Mouse (Mus musculus): ENCODE measurements around the gene Ppp1r2. TPM values are rescaled to one million over a fixed set of nuclear protein-coding genes. Genes with fewer than 3 reads are reported as not detected.
A peak's percentile ranks its signal among the peaks of the same experiment; 100 is the strongest.

Gene Ppp1r2
- polyA plus RNA-seq, 1 experiment from 2014 or later: 90.5 TPM

- Histone ChIP-seq H3K9me3 (no peaks in the 10 kb centered on the region; the same call in 1 of the 2 replicates), H3K9ac (no peak overlapping the region), H3K4me3 (replicated peaks) (no peak overlapping the region), H3K4me2 (no peak overlapping the region), H3K4me1 (peaks cover 12% of the 10 kb centered on the region), H3K27me3 (replicated peaks) (no peaks in the 10 kb centered on the region), H3K27ac (no peak overlapping the region), H3K36me3 (no peaks in the 10 kb centered on the region)
- WGBS: 48% methylated on average over 5 of the region's 5 CpGs
- no peak for ATAC-seq (ENCODE audit: insufficient read depth, low FRiP score, low read depth)
Observed at GRCm38 (mm10) chr16:31232491-31233166, 42.4 kb downstream of the Ppp1r2 start.

GRCm38 (mm10) chr16:31231591-31231990, 43.5 kb downstream of the Ppp1r2 start:
- H3K9ac ChIP-seq: no peak overlapping the region
- H3K4me3 ChIP-seq (replicated peaks): no peak overlapping the region
- no peaks in the 10 kb centered on the region for H3K27me3 ChIP-seq (replicated peaks)
- no peaks in the 10 kb centered on the region; the same call in 1 of the 2 replicates for H3K9me3 ChIP-seq
- no peaks in the 10 kb centered on the region for H3K36me3 ChIP-seq
- 58% methylated on average over 5 of the region's 5 CpGs for WGBS
- no peak overlapping the region for H3K4me2 ChIP-seq
- H3K27ac ChIP-seq: no peak overlapping the region
- no peak for ATAC-seq (ENCODE audit: insufficient read depth, low FRiP score, low read depth)
- peaks cover 12% of the 10 kb centered on the region for H3K4me1 ChIP-seq

DNA sequence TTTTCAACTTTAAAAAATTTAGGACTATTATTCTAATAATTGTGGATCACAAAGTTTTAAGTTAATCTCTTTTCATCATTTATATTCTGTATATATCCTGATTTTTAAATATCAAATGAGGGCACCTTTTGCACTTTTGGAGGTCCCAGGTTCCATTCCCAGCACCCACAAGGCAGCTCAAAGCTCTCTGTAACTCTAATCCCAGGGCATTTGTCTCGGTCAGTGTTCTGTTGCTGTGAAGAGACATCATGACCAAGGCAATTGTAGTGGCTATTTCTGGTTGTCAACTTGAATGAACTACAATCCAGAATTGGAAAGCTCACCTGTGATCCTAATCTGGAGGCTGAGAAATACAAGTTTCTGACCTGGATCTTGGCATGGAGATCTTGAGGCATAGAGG, 47.3 kb downstream of the Ppp1r2 start:
- Histone ChIP-seq H3K4me2 (no peak overlapping the region), H3K4me1 (no peaks in the 10 kb centered on the region), H3K27me3 (replicated peaks) (no peaks in the 10 kb centered on the region), H3K36me3 (no peaks in the 10 kb centered on the region), H3K9ac (no peak overlapping the region), H3K9me3 (no peaks in the 10 kb centered on the region; the same call in 1 of the 2 replicates), H3K27ac (no peak overlapping the region), H3K4me3 (replicated peaks) (no peak overlapping the region)
- no peak for ATAC-seq (ENCODE audit: insufficient read depth, low FRiP score, low read depth)
- WGBS: 81% methylated on average over 1 of the region's 1 CpGs

DNA sequence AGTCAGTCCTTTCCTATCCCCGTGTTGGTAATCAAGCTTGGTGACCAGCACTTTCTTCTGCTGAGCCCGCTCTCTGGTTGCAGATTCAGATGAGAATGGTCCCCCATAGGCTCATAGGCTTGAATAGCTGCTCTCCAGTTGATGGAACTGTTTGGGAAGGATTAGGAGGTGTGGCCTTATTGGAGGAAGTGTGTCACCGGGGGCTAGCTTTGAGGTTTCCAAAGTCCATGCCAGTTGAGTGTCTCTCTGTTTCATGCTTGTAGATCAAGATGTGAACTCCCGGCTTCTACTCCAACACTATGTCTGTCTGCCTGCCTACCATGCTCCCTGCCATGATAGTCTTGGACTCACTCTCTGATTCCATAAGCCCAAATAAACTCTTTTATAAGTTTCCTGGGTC, 59.8 kb downstream of the Ppp1r2 start:
- Histone ChIP-seq H3K36me3 (no peaks in the 10 kb centered on the region), H3K27me3 (replicated peaks) (no peaks in the 10 kb centered on the region), H3K4me1 (no peaks in the 10 kb centered on the region), H3K27ac (no peak overlapping the region), H3K4me3 (replicated peaks) (no peak overlapping the region), H3K9me3 (no peaks in the 10 kb centered on the region), H3K9ac (no peak overlapping the region), H3K4me2 (no peak overlapping the region)
- no peak for ATAC-seq (ENCODE audit: insufficient read depth, low FRiP score, low read depth)
- WGBS: 92% methylated on average over 4 of the region's 4 CpGs

DNA sequence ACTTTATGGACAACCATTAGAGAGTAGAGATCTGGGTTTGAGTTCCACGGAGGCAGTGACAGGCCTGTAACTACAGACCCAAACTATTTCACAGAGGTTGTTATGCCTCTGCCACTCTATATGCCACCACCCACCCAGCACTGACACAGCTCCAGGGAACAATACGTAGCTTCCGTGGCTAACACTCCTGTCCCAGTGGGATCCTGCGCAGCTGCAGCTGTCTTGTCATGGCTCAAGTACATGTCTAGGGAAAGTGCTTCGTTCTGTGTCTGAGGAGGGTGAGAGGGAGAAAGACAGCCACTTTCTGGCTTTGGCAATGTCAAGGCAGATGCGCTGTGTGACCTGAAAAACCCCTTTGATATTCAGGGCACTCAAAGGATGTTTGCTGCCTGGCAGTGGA, 61.6 kb downstream of the Ppp1r2 start:
- H3K27ac ChIP-seq: no peak overlapping the region
- no peaks in the 10 kb centered on the region for H3K4me1 ChIP-seq
- WGBS: 85% methylated on average over 6 of the region's 6 CpGs
- ATAC-seq (ENCODE audit: insufficient read depth, low FRiP score, low read depth): no peak
- no peak overlapping the region for H3K4me3 ChIP-seq (replicated peaks)
- H3K36me3 ChIP-seq: no peaks in the 10 kb centered on the region
- no peak overlapping the region for H3K4me2 ChIP-seq
- H3K9me3 ChIP-seq: no peaks in the 10 kb centered on the region
- no peaks in the 10 kb centered on the region for H3K27me3 ChIP-seq (replicated peaks)
- H3K9ac ChIP-seq: no peak overlapping the region

DNA sequence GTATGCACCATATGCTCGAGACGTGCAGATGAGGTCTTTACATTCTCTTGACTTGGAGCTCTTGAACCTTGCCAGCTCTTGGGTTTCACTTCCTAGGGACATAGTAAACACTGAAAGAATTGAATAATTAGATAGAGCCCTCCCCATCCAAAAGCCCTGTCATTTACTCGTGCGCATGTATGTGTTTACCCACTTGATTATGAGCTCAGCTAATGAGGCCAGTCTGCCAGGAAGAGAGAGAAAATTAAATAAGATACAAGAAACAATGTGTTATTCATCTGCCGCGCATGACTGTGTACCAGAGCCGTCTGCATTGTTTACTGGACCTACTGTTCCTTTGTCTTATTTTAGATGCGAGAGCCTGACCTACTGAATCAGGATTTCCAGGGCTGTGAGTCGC, 63.6 kb downstream of the Ppp1r2 start:
- Histone ChIP-seq H3K9ac (no peak overlapping the region), H3K27me3 (replicated peaks) (no peaks in the 10 kb centered on the region), H3K9me3 (no peaks in the 10 kb centered on the region), H3K4me1 (no peaks in the 10 kb centered on the region), H3K27ac (no peak overlapping the region), H3K4me3 (replicated peaks) (no peak overlapping the region), H3K4me2 (no peak overlapping the region), H3K36me3 (no peaks in the 10 kb centered on the region)
- ATAC-seq (ENCODE audit: insufficient read depth, low FRiP score, low read depth): no peak
- 51% methylated on average over 9 of the region's 9 CpGs for whole genome bisulfite sequencing

- H3K9ac ChIP-seq: no peak overlapping the region
- H3K27me3 ChIP-seq (replicated peaks): no peaks in the 10 kb centered on the region
- no peak overlapping the region for H3K4me3 ChIP-seq (replicated peaks)
- no peaks in the 10 kb centered on the region for H3K9me3 ChIP-seq
- no peak for ATAC-seq (ENCODE audit: insufficient read depth, low FRiP score, low read depth)
- H3K36me3 ChIP-seq: no peaks in the 10 kb centered on the region
- no peaks in the 10 kb centered on the region for H3K4me1 ChIP-seq
- 62% methylated on average over 4 of the region's 4 CpGs for WGBS
- H3K4me2 ChIP-seq: no peak overlapping the region
- no peak overlapping the region for H3K27ac ChIP-seq
Observed at GRCm38 (mm10) chr16:31210453-31210852, 64.6 kb downstream of the Ppp1r2 start.

GRCm38 (mm10) chr16:31209911-31210310, 65.2 kb downstream of the Ppp1r2 start:
- H3K9ac ChIP-seq: no peak overlapping the region
- no peak overlapping the region for H3K4me3 ChIP-seq (replicated peaks)
- H3K4me2 ChIP-seq: no peak overlapping the region
- no peaks in the 10 kb centered on the region for H3K9me3 ChIP-seq
- no peaks in the 10 kb centered on the region for H3K36me3 ChIP-seq
- H3K4me1 ChIP-seq: no peaks in the 10 kb centered on the region
- ATAC-seq (ENCODE audit: insufficient read depth, low FRiP score, low read depth): no peak
- H3K27ac ChIP-seq: no peak overlapping the region
- WGBS: 62% methylated on average over 5 of the region's 5 CpGs
- no peaks in the 10 kb centered on the region for H3K27me3 ChIP-seq (replicated peaks)

DNA sequence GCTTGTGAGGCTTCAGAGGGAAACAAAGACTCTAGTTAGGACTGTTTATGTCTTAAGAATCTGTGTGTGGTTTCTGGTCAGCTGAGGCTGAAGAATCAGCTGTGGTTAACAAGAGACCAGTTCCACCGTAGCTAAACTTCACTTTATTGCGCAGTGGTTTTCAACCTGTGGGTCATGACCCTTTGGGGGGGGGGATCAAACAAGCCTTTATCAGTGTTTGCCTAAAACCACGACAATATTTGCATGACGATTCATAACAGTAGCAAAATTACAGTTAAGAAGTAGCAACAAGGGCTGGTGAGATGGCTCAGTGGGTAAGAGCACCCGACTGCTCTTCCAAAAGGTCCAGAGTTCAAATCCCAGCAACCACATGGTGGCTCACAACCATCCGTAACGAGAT, 69.4 kb downstream of the Ppp1r2 start:
- H3K4me3 ChIP-seq (replicated peaks): no peak overlapping the region
- no peak overlapping the region for H3K9ac ChIP-seq
- H3K27me3 ChIP-seq (replicated peaks): no peaks in the 10 kb centered on the region
- no peaks in the 10 kb centered on the region for H3K9me3 ChIP-seq
- H3K4me2 ChIP-seq: no peak overlapping the region
- no peak for ATAC-seq (ENCODE audit: insufficient read depth, low FRiP score, low read depth)
- 70% methylated on average over 7 of the region's 7 CpGs for WGBS
- no peak overlapping the region for H3K27ac ChIP-seq
- no peaks in the 10 kb centered on the region for H3K36me3 ChIP-seq
- H3K4me1 ChIP-seq: no peaks in the 10 kb centered on the region

DNA sequence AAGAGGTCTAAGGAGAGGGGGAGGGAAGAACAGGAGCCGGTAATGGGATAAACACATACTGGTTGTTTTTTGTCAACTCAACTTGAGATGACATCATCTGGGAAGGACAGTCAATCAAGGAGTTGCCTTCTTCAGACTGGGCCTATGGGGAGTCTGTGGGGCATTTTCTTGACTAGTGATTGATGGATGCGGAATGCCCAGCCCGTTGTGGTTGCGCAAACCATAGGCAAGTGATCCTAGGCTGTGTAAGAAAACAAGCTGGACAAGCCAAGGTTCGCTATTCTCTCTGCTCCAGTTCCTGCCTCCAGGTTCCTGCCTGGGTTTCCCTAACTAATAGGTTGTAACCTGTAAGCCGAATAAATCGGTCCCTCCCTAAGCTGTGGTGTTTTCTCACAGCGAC, 69.9 kb downstream of the Ppp1r2 start:
- Histone ChIP-seq H3K4me3 (replicated peaks) (no peak overlapping the region), H3K4me2 (no peak overlapping the region), H3K9me3 (no peaks in the 10 kb centered on the region), H3K36me3 (no peaks in the 10 kb centered on the region), H3K27ac (no peak overlapping the region), H3K4me1 (no peaks in the 10 kb centered on the region), H3K27me3 (replicated peaks) (no peaks in the 10 kb centered on the region), H3K9ac (no peak overlapping the region)
- 86% methylated on average over 8 of the region's 8 CpGs for WGBS
- no peak for ATAC-seq (ENCODE audit: insufficient read depth, low FRiP score, low read depth)

GRCm38 (mm10) chr16:31204216-31204615, 70.9 kb downstream of the Ppp1r2 start:
- Histone ChIP-seq H3K9ac (no peak overlapping the region), H3K9me3 (no peaks in the 10 kb centered on the region), H3K27me3 (replicated peaks) (no peaks in the 10 kb centered on the region), H3K36me3 (no peaks in the 10 kb centered on the region), H3K4me2 (no peak overlapping the region), H3K4me3 (replicated peaks) (no peak overlapping the region), H3K27ac (no peak overlapping the region), H3K4me1 (0 out of 2 replicates have a peak, but pooled peaks cover 7% of the 10 kb centered on the region)
- no peak for ATAC-seq (ENCODE audit: insufficient read depth, low FRiP score, low read depth)
- 58% methylated on average over 1 of the region's 1 CpGs for WGBS

GRCm38 (mm10) chr16:31201704-31202103, 73.4 kb downstream of the Ppp1r2 start:
- H3K27me3 ChIP-seq (replicated peaks): no peaks in the 10 kb centered on the region
- peaks cover 12% of the 10 kb centered on the region; the same call in 1 of the 2 replicates for H3K4me1 ChIP-seq
- 57% methylated on average over 2 of the region's 2 CpGs for WGBS
- H3K36me3 ChIP-seq: no peaks in the 10 kb centered on the region
- no peak overlapping the region for H3K9ac ChIP-seq
- ATAC-seq (ENCODE audit: insufficient read depth, low FRiP score, low read depth): no peak
- peak overlapping the region; percentile 80; the same call in 1 of the 2 replicates for H3K27ac ChIP-seq
- no peaks in the 10 kb centered on the region for H3K9me3 ChIP-seq
- H3K4me3 ChIP-seq (replicated peaks): no peak overlapping the region; the same call in 1 of the 2 replicates
- H3K4me2 ChIP-seq: peak overlapping the region; percentile 51

Measured in stomach, embryonic 15.5 days (tissue).